Comparison of ENCODE assay signal across 24 mouse cellular contexts in genomic region chr10:86796073-86796741, GRCm38 (mm10). TPM values are rescaled to one million over a fixed set of nuclear protein-coding genes. Genes with fewer than 3 reads are reported as not detected.
DNase-seq lines count a peak whose midpoint lies in the region; ATAC-seq and TF ChIP-seq lines count a peak whose summit lies in the region.
"Had no signal": no experiment of that assay in that cellular context is flagged by ENCODE, and none has a peak within 500 bp of the region (broad histone marks: within the 10 kb centered on the region; RNA-seq: fewer than 3 reads in every experiment).

No protein-coding gene starts in this region.

- WGBS in heart, postnatal 0 days = 87% methylated on average over 5 of the region's 5 CpGs
- WGBS in midbrain, embryonic 13.5 days = 97% methylated on average over 5 of the region's 5 CpGs
- 93% methylated on average over 5 of the region's 5 CpGs for WGBS in midbrain, embryonic 11.5 days
- WGBS in hindbrain, embryonic 14.5 days = 97% methylated on average over 5 of the region's 5 CpGs

- peaks cover 41% of the 10 kb centered on the region for H3K4me1 ChIP-seq in heart, postnatal 0 days (ENCODE audit: control insufficient read depth, insufficient read depth)
- no peaks in the 10 kb centered on the region for H3K4me1 ChIP-seq in midbrain, embryonic 13.5 days (replicated peaks)
- H3K4me1 ChIP-seq in midbrain, embryonic 11.5 days (ENCODE audit: control insufficient read depth, insufficient read depth, low read length) = no peaks in the 10 kb centered on the region
- H3K4me1 ChIP-seq in ES-E14 (ENCODE audit: control insufficient read depth in 2 of 2, insufficient read depth in 2 of 2, low read length in 2 of 2, poor library complexity in 1 of 2) = peaks cover 0 to 4% of the 10 kb centered on the region in 2 experiments; a peak in 1 of 4 replicates
- H3K4me1 ChIP-seq in hindbrain, embryonic 14.5 days (replicated peaks; ENCODE audit: control insufficient read depth, insufficient read depth, low read length) = no peaks in the 10 kb centered on the region
- H3K4me1 ChIP-seq: limb, embryonic 12.5 days had no signal

- H3K27me3 ChIP-seq in heart, postnatal 0 days (ENCODE audit: control insufficient read depth, insufficient read depth, low read length) = no peaks in the 10 kb centered on the region
- no peaks in the 10 kb centered on the region for H3K27me3 ChIP-seq in midbrain, embryonic 13.5 days
- no peaks in the 10 kb centered on the region for H3K27me3 ChIP-seq in midbrain, embryonic 11.5 days (ENCODE audit: control insufficient read depth, insufficient read depth, low read length)
- H3K27me3 ChIP-seq in hindbrain, embryonic 14.5 days (ENCODE audit: control insufficient read depth, insufficient read depth, low read length) = no peaks in the 10 kb centered on the region
- H3K27me3 ChIP-seq: embryonic facial prominence, embryonic 13.5 days; forebrain, embryonic 15.5 days; limb, embryonic 12.5 days; liver, embryonic 12.5 days; midbrain, embryonic 12.5 days; Patski had no signal

- TF ChIP-seq CTCF in heart, postnatal 0 days (IDR thresholded peaks at IDR 0.05; ENCODE audit: low read depth) = no peak

- H3K9ac ChIP-seq in heart, postnatal 0 days (replicated peaks; ENCODE audit: low read depth, low read length) = 0 out of 2 replicates have a peak overlapping the region, but pooled peaks have one; percentile 28
- no peak overlapping the region for H3K9ac ChIP-seq in midbrain, embryonic 13.5 days (replicated peaks)
- H3K9ac ChIP-seq in midbrain, embryonic 11.5 days (ENCODE audit: low read length) = no peak overlapping the region
- peak overlapping the region; percentile 4; the same call in 1 of the 2 replicates for H3K9ac ChIP-seq in ES-E14 (ENCODE audit: insufficient read depth, low read depth, low read length, poor library complexity, severe bottlenecking)
- H3K9ac ChIP-seq in hindbrain, embryonic 14.5 days = no peak overlapping the region
- H3K9ac ChIP-seq: embryonic facial prominence, embryonic 13.5 days; forebrain, embryonic 15.5 days; limb, embryonic 12.5 days; liver, embryonic 12.5 days; midbrain, embryonic 12.5 days had no signal

- H3K9me3 ChIP-seq in heart, postnatal 0 days (replicated peaks; ENCODE audit: control insufficient read depth, low read length) = no peaks in the 10 kb centered on the region
- H3K9me3 ChIP-seq in midbrain, embryonic 13.5 days = no peaks in the 10 kb centered on the region
- H3K9me3 ChIP-seq in midbrain, embryonic 11.5 days (ENCODE audit: control insufficient read depth, low read length) = no peaks in the 10 kb centered on the region
- H3K9me3 ChIP-seq in ES-E14 (ENCODE audit: control insufficient read depth, insufficient read depth, low read depth, low read length) = no peaks in the 10 kb centered on the region
- no peaks in the 10 kb centered on the region for H3K9me3 ChIP-seq in hindbrain, embryonic 14.5 days (ENCODE audit: control insufficient read depth, low read length)
- H3K9me3 ChIP-seq: embryonic facial prominence, embryonic 13.5 days; forebrain, embryonic 15.5 days; limb, embryonic 12.5 days; liver, embryonic 12.5 days; midbrain, embryonic 12.5 days had no signal

- H3K4me3 ChIP-seq in heart, postnatal 0 days (ENCODE audit: low read depth, low read length) = no peak overlapping the region
- H3K4me3 ChIP-seq in midbrain, embryonic 13.5 days (replicated peaks) = no peak overlapping the region
- H3K4me3 ChIP-seq in midbrain, embryonic 11.5 days (ENCODE audit: low read depth, low read length) = no peak overlapping the region
- H3K4me3 ChIP-seq in ES-E14 (ENCODE audit: insufficient read depth in 1 of 2, low read depth in 1 of 2, low read length in 2 of 2, poor library complexity in 1 of 2, severe bottlenecking in 1 of 2) = peak overlapping the region; percentile 15 to 56; a peak in 3 of 4 replicates
- no peak overlapping the region for H3K4me3 ChIP-seq in hindbrain, embryonic 14.5 days (replicated peaks; ENCODE audit: low read length)
- H3K4me3 ChIP-seq: embryonic facial prominence, embryonic 13.5 days; forebrain, embryonic 15.5 days; limb, embryonic 12.5 days; liver, embryonic 12.5 days; midbrain, embryonic 12.5 days had no signal

- in situ Hi-C loops in ES-E14 (cut with MboI; ENCODE audit: low sequenced_read_pairs in 2 of 2, unreplicated experiment in 2 of 2) = no loop called here

- H3K4me2 ChIP-seq in heart, postnatal 0 days (ENCODE audit: low read depth, low read length) = no peak overlapping the region
- H3K4me2 ChIP-seq in midbrain, embryonic 13.5 days (replicated peaks) = no peak overlapping the region
- H3K4me2 ChIP-seq in midbrain, embryonic 11.5 days = no peak overlapping the region
- H3K4me2 ChIP-seq in hindbrain, embryonic 14.5 days (replicated peaks) = no peak overlapping the region
- H3K4me2 ChIP-seq: embryonic facial prominence, embryonic 13.5 days; forebrain, embryonic 15.5 days; limb, embryonic 12.5 days; liver, embryonic 12.5 days; midbrain, embryonic 12.5 days had no signal

- H3K27ac ChIP-seq in heart, postnatal 0 days (ENCODE audit: low read depth) = peak overlapping the region; percentile 94
- H3K27ac ChIP-seq in midbrain, embryonic 13.5 days = no peak overlapping the region
- H3K27ac ChIP-seq in midbrain, embryonic 11.5 days (ENCODE audit: low read depth, low read length) = no peak overlapping the region
- peak overlapping the region; percentile 7; the same call in 1 of the 2 replicates for H3K27ac ChIP-seq in ES-E14 (ENCODE audit: insufficient read depth, low read depth, low read length, poor library complexity, severe bottlenecking)
- H3K27ac ChIP-seq in hindbrain, embryonic 14.5 days = no peak overlapping the region
- H3K27ac ChIP-seq: embryonic facial prominence, embryonic 13.5 days; forebrain, embryonic 15.5 days; limb, embryonic 12.5 days; liver, embryonic 12.5 days; midbrain, embryonic 12.5 days had no signal

- no peaks in the 10 kb centered on the region for H3K36me3 ChIP-seq in heart, postnatal 0 days (replicated peaks; ENCODE audit: control insufficient read depth, insufficient read depth, low read length)
- no peaks in the 10 kb centered on the region for H3K36me3 ChIP-seq in midbrain, embryonic 13.5 days
- H3K36me3 ChIP-seq in midbrain, embryonic 11.5 days (ENCODE audit: control insufficient read depth, insufficient read depth, low read length) = no peaks in the 10 kb centered on the region
- H3K36me3 ChIP-seq in ES-E14 (ENCODE audit: control insufficient read depth, insufficient read depth, low read length, poor library complexity, severe bottlenecking) = no peaks in the 10 kb centered on the region; the same call in 1 of the 2 replicates
- H3K36me3 ChIP-seq in hindbrain, embryonic 14.5 days (replicated peaks; ENCODE audit: control insufficient read depth, insufficient read depth) = no peaks in the 10 kb centered on the region
- H3K36me3 ChIP-seq: embryonic facial prominence, embryonic 13.5 days; forebrain, embryonic 15.5 days; limb, embryonic 12.5 days; liver, embryonic 12.5 days; midbrain, embryonic 12.5 days had no signal

- TF ChIP-seq EP300 in heart, postnatal 0 days (IDR thresholded peaks at IDR 0.05; ENCODE audit: low read depth) = no peak

- DNase-seq in heart, postnatal 0 days (ENCODE audit: low spot score) = no peak
- no peak for DNase-seq in heart, postnatal 4 days
- DNase-seq in midbrain, embryonic 11.5 days (ENCODE audit: low spot score, missing footprints) = no peak
- no peak for DNase-seq in ES-E14 (ENCODE audit: low read depth, low spot score)
- no peak for DNase-seq in hindbrain, embryonic 14.5 days (ENCODE audit: low spot score)
- DNase-seq in spleen, postnatal 10 days (ENCODE audit: low spot score in 2 of 2) = no peak
- DNase-seq: adrenal gland, adult 8-10 months; cerebellum, adult 8-10 months; kidney, adult 8-10 months; kidney, postnatal 4 days; lung, adult 2 months; lung, postnatal 4 days; thymus, postnatal 36 days had no signal

- ATAC-seq in heart, postnatal 0 days (ENCODE audit: insufficient read depth, low read depth) = no peak
- peak; percentile 53; the same call in 1 of the 2 replicates for ATAC-seq in midbrain, embryonic 13.5 days
- ATAC-seq in midbrain, embryonic 11.5 days (ENCODE audit: low FRiP score) = no peak
- ATAC-seq in hindbrain, embryonic 14.5 days (ENCODE audit: low FRiP score) = peak; percentile 40; the same call in 1 of the 2 replicates
- ATAC-seq: forebrain, embryonic 15.5 days; inflammation-experienced regulatory T-cells, adult 6 months; liver, embryonic 12.5 days; Patski had no signal

TF ChIP-seq in ES-E14, 5 proteins besides CTCF, POLR2A, EP300 and RAD21:
- TF ChIP-seq CHD2 (IDR thresholded peaks at IDR 0.05; ENCODE audit: low read depth, low read length) = no peak
- no peak for TF ChIP-seq ZC3H11A (IDR thresholded peaks at IDR 0.05; ENCODE audit: borderline replicate concordance, low read depth, low read length)

RNA-seq across cellular contexts. Expression of gene Nt5dc3, which starts 17.4 kb away (rescaled TPM):
- total RNA-seq in heart, postnatal 0 days (2014; rRNA removed; ENCODE audit: low replicate concordance) = 22.4 and 31.8 TPM in 2 replicates
- 3.4 and 4.2 TPM in 2 replicates for polyA plus RNA-seq in heart, postnatal 0 days (2015; fragmentation: Nextera tagmentation; extraction: Ambion mirVana)
- 10 to 100 TPM; 35.0 to 35.1 TPM for total RNA-seq in heart, postnatal 4 days (2021)
- polyA plus RNA-seq in midbrain, embryonic 13.5 days (2015; fragmentation: Nextera tagmentation; extraction: Ambion mirVana) = 5.9 and 6.5 TPM in 2 replicates
- polyA plus RNA-seq in midbrain, embryonic 11.5 days (2014; fragmentation: Nextera tagmentation; extraction: Ambion mirVana) = 1.1 and 1.7 TPM in 2 replicates
- total RNA-seq in ES-E14 (2012; rRNA removed) = 5.6 and 8.1 TPM in 2 replicates
- polyA plus RNA-seq in hindbrain, embryonic 14.5 days (2014; fragmentation: Nextera tagmentation; extraction: Ambion mirVana) = 17.3 and 19.3 TPM in 2 replicates

RNA-seq across cellular contexts. Expression of gene Gm49358, which starts 32.4 kb away (rescaled TPM):
- 11.4 and 36.1 TPM in 2 replicates for total RNA-seq in heart, postnatal 0 days (2014; rRNA removed; ENCODE audit: low replicate concordance)
- not detected in 2 replicates for polyA plus RNA-seq in heart, postnatal 0 days (2015; fragmentation: Nextera tagmentation; extraction: Ambion mirVana)
- 10 to 100 TPM; 12.8 to 14.2 TPM for total RNA-seq in heart, postnatal 4 days (2021)
- not detected in 2 replicates for polyA plus RNA-seq in midbrain, embryonic 13.5 days (2015; fragmentation: Nextera tagmentation; extraction: Ambion mirVana)
- polyA plus RNA-seq in midbrain, embryonic 11.5 days (2014; fragmentation: Nextera tagmentation; extraction: Ambion mirVana) = 0.37 TPM in 1 of 2 replicates, not detected in the other
- total RNA-seq in ES-E14 (2012; rRNA removed) = 0.58 and 1.4 TPM in 2 replicates
- polyA plus RNA-seq in hindbrain, embryonic 14.5 days (2014; fragmentation: Nextera tagmentation; extraction: Ambion mirVana) = 0.80 TPM in 1 of 2 replicates, not detected in the other
- total RNA-seq: common myeloid progenitor, adult 5-6 weeks had no signal
- polyA plus RNA-seq: embryonic facial prominence, embryonic 13.5 days; forebrain, embryonic 15.5 days; heart, embryonic 14.5 days; inflammation-experienced regulatory T-cells, adult 6 months; limb, embryonic 12.5 days; liver, embryonic 12.5 days; lung, adult 2 months; midbrain, embryonic 12.5 days; small intestine, adult 2 months had no signal

Comparison
In these comparisons a context has a peak if more than half of its experiments do, and no peak if none do; other contexts are left out.
1. ATAC-seq: peak in midbrain, embryonic 13.5 days (single experiment) and hindbrain, embryonic 14.5 days (single experiment); none in heart, postnatal 0 days (single experiment) and midbrain, embryonic 11.5 days (single experiment).
2. H3K27ac ChIP-seq: peak in heart, postnatal 0 days (single experiment) and ES-E14 (single experiment); none in midbrain, embryonic 13.5 days (single experiment), midbrain, embryonic 11.5 days (single experiment) and hindbrain, embryonic 14.5 days (single experiment).
3. H3K4me3 ChIP-seq: peak in ES-E14 (2 of 2); none in heart, postnatal 0 days (single experiment), midbrain, embryonic 13.5 days (single experiment), midbrain, embryonic 11.5 days (single experiment) and hindbrain, embryonic 14.5 days (single experiment).
4. H3K9ac ChIP-seq: peak in heart, postnatal 0 days (single experiment) and ES-E14 (single experiment); none in midbrain, embryonic 13.5 days (single experiment), midbrain, embryonic 11.5 days (single experiment) and hindbrain, embryonic 14.5 days (single experiment).